Mouse (Mus musculus): ENCODE measurements around the gene Atg7.
A peak's percentile ranks its signal among the peaks of the same experiment; 100 is the strongest.

Atg7 gene

DNA sequence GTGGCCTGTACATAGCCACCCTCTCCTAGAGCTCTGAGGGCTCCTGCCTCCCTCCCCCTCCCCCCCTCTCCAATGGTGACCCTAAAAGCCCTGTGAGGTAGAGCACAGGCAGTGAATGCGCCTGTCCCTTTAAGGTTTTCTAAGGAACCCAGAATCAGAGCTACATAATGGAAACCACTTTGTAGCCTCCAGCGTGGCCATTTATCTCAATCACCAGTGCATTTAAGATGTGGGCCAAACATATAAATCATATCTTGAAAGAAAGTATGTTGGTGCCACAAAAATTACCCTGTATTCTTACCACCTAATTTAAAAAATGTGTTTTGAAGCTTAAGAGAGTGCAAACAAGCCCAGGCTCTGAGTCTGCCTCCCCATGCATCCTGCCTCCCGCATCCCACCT lies 209.8 kb downstream of the Atg7 start:
- DNase-seq (ENCODE audit: low read depth, low spot score) = no peak

DNA sequence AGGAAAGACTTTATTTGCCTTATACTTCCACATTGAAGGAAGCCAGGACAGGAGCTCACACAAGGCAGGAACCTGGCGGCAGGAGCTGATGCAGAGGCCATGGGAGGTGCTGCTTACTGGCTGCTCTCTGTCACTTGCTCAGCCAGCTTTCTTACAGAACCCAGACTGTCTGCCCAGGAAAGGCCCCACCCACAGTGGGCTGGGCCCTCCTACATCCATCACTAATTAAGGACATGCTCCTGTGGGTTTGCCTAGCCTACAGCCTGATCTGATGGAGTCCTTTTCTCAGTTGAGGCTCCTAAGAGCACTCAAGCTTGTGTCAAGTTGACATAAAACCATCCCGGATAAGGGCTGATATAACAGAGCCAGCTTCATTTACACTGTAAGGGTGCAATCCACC lies 211.5 kb downstream of the Atg7 start:
- no peak for DNase-seq (ENCODE audit: low read depth, low spot score)

DNA sequence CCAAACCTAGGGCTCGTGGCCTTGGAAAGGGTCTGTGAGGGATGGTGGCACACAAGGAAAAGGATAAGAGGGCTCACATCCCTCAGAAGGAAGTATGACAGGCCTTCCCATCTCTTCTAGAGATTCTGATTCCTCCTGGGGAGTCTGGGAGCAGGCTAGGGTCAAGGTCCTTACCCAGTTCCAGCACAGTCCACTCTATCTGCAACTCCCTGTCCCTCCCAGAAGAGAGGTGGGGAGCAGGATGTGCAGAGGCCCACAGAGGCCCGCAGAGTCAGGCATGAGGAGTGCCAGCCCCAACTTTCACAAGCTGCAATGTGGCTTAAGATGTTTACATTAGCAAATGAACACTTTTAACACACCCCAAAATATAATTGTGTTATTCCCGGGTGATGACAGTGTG lies 212.7 kb downstream of the Atg7 start:
- DNase-seq (ENCODE audit: low read depth, low spot score) = no peak

DNA sequence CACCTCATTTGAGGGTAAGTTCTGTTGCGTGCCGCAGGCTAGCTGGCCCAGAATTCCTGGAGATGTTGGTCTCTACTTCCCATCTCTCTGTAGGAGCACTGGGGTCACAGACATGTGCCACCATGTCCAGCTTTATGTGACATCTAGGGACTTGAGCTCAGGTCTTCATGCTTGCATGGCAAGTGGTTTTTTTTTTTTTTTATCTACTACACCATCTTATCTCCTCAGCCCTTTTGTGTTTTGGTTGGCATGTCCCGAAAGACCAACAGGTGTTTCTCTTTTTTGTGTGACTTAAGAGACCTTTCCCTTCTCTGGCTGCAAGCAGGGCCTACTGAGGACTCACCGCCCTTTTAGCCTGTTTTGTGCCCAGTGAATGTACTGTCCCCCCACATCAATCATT lies 213.6 kb downstream of the Atg7 start:
- no peak for DNase-seq (ENCODE audit: low read depth, low spot score)

DNA sequence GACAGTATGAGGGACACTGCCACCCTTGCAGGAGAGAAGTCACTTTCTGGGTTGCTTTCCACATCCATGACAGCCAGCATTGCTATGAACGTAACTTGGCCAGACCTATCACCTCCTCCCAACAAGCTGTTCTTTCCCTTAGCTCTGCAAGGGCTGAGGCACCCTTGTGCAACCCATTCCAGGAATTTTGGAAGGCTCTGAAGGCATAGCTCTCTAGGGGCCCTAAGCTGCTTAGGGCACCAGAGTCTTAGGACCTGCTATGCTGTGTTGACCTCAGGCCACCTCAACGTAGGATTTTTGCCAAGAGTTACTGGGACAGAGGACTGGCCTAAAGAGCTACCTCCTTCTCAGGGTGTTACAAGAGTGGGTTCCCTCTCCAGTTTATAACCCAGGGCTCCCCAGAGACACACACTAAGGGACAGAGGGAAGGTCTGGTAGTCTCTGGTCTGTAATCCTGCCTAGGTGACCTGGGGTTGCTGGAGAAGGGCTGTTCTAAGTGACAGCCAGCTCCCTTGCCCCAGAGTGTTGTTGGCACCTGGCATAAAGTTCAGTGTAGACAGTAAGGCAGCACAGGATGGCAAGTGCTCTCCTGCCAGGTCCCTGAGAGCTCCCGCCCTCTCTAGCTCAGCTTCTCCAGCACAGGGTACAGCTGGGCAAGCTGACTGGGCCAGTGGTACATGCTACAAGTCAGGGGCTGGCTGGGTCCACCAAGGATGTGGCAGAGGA lies 215.3 kb downstream of the Atg7 start:
- DNase-seq (ENCODE audit: low read depth, low spot score) = no peak

DNA sequence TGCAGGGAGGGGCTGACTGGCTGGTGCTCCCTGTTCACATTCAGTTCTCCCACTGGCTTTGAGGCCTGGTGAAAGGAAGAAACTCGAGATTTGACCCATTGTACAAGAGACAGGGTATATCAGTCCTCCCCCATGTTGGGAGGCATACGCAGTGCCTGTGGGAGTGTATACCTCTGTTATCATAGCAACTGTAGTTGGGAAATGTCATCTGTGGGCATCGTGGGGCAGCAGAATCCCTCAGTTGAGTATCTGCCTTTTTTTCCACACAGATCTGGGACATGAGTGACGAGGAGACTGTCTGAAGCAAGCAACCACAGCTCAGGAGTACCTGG lies 215.8 kb downstream of the Atg7 start:
- DNase-seq (ENCODE audit: low read depth, low spot score) = no peak

DNA sequence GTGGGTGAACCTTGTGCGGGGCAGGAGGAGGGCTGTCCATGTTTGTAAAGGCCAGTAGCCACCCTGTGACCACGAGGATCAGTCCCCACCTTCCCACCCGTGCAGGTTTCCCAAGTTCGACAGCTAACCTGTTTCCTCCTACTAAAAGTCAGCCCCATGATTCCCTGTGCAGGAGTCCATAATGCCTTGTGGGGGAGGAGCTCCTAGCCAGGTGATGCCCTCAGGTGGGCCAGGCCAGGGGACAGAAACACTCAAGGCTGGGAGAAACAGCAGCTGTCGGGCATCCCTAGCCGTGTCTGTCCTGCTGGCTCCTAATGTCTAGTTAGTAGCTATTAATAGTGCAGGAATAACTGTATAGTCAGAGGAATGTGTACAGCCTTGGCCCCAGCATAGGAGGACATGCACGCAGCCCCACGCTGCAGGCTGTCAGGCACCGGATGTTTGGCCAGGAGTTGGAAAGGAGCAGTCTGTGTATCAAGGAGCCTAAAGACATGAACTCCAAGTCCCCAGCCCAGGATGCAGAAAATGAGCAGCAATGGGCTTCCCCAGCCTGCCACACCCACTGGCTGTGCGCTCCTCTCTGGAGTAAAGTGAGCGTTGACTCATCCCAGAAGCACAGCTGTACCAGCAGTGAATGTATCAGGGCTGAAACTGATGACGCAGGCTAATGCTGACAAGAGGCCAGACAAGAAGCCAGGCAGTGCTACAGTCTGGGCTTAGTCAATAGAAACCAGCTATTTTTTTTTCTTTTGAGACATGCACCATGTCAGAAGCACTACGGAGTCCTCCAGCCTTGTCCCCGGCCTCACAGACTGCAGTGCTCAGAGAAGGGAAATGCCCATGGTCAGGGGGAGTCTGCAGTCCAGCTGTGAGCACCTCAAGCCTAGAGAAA lies 218.0 kb downstream of the Atg7 start:
- no peak for DNase-seq (ENCODE audit: low read depth, low spot score)

DNA sequence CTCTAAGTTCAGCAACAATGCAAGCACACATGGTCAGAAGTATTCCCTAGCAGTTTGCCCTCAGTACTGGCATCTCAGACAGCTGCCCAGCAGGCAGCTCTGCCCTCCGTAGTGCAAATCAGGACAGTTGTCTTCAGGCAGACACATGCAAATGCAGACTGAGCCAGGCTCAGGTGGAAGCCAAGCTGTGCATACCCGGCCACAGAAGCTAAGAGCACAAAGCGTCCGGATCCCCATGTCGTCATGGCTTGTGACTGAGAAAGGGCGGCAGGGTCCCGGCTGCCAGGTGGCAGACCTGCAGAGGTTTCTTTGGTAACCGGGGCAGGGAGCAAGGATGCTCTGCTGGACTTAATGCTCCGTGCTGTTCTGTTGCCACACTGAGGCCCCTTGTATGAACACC lies 218.7 kb downstream of the Atg7 start:
- DNase-seq (ENCODE audit: low read depth, low spot score) = no peak

DNA sequence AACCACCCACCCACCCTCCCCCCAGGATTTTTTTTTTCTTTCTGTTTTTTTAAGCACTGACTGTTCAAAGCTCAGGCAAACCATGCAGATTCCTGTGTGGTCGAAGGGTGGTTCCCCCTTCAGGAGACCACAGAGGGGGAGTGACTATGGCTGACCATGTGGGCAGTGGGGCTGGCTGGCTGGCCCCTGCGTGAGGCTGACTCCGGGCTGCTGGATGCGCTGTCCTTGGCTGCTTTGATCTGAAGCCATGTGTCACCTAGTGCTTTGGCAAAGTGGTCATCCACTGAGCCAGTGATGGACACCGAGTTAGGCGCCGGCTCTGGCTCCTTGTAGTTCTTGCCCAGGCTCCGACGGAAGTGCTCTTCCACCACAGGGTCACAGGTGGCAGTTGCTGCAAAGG lies 219.1 kb downstream of the Atg7 start:
- DNase-seq (ENCODE audit: low read depth, low spot score) = no peak

DNA sequence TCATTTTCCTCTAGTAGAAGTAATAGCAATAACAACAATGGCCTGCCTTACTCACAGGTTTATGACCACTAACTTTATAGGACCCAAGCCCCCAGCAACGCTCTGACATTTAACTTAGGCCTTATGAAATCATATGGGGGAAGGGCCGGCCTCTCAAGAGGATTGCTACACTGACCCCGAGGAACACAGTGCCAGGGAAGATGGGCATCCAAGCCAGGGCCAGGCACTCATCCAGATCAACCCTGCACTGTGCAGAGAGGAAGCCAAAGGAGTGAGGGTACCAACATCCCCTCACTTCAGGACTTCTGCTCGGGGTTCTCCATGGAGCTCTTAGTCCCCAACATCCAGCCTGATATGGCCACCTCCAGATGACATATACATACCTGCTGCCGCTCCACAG lies 220.6 kb downstream of the Atg7 start:
- no peak for DNase-seq (ENCODE audit: low read depth, low spot score)

DNA sequence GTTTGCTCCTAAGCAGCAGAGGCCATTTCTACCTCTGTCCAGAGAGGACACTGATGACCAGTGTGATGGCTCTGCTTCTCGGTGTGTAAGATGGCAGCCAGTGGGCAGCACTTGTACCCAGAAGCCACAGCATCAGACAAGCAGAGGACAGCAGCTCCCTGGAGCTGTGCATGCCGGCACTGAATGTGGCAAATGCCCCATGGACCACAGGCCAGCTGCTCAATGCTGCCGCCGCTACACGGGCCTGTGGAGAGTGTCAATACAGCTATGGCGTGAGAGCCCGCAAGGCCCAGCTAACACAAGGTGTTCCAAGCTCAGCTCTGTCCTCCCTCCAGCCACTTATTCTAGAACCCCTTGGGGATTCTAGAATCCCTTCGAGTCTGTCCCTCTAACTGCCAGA lies 221.5 kb downstream of the Atg7 start:
- no peak for DNase-seq (ENCODE audit: low read depth, low spot score)

DNA sequence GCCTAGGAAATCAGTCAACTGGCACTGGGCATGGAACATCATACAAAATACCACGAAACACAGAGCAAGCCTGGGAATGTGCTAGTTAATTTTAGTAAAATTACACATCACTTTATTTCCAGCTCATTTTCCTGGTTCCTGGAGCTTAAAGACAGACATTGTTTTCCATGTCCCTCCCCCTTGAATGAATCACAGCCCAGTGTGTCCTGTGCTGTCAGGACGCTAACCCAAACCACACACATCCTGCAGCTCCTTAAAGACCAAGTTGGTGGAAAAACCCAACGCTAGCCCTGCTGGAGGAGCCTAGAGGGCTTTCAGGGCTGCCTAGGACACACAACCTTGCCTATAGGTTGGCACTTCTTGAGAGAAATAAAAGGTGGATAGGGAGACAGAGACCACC lies 223.2 kb downstream of the Atg7 start:
- no peak for DNase-seq (ENCODE audit: low read depth, low spot score)

DNA sequence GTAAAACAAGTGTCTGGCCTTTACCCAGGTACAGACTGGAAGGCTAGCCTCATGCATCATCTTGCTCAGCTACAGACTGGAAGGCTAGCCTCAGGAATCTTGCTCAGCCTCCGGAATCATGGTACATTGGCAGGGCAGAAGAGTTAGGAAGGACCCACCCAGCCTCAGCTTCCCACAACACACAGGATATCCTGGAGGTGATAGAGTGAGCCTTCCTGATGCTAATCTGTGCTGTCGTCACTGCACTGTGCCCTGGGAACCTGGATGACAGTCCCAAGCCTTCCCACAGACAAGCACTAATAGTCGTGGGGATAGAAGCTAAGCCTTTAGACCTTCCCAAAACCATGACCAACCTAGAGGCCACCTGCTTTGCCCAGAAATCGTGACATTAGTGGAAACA lies 223.7 kb downstream of the Atg7 start:
- DNase-seq (ENCODE audit: low read depth, low spot score) = no peak

DNA sequence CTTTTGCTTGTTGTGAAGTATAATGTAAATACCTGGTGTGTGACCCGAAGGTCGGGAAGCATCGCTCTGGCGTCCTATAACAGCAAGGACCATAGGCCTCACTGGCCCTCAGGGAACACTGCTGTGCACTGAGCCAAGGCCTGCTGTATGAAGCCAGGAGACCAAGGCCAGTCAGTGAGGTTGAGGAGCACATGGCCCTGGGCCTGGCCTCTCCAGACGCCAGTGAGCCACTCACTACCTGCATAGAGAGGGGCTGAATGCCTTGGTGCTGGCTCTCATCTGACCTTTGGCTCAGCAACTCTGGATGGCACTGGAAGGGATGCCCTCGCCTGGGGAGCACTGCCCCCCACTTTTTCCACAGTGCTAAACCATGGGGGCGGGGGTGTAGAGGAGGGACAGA lies 225.8 kb downstream of the Atg7 start:
- DNase-seq (ENCODE audit: low read depth, low spot score) = no peak

DNA sequence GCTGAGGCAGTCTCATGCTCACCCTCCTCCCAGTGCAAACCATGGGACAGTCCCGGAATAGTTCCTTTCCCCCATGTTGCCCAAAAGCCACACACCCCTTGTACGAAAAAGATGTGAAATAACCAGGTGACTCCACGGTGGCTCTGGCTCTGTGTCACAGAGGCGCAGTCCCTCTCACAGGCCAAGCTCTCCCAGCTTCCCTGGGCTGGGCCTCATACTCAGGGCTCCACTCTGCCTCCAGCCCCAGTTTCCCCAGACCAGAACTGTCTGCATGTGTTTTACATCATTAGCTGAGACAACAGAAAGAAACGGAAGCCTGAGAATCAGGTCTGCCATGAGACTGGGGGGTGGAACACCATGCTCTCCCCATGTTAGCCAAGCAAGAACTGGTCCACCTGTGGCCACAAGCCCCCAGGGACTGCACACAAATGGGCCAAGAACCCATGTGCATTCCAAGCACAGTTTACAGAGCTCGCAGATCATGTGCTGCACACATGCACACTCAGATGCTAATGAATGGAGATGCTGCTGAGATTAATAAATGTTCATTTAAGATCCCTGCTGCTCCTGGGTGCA lies 226.7 kb downstream of the Atg7 start:
- no peak for DNase-seq (ENCODE audit: low read depth, low spot score)

DNA sequence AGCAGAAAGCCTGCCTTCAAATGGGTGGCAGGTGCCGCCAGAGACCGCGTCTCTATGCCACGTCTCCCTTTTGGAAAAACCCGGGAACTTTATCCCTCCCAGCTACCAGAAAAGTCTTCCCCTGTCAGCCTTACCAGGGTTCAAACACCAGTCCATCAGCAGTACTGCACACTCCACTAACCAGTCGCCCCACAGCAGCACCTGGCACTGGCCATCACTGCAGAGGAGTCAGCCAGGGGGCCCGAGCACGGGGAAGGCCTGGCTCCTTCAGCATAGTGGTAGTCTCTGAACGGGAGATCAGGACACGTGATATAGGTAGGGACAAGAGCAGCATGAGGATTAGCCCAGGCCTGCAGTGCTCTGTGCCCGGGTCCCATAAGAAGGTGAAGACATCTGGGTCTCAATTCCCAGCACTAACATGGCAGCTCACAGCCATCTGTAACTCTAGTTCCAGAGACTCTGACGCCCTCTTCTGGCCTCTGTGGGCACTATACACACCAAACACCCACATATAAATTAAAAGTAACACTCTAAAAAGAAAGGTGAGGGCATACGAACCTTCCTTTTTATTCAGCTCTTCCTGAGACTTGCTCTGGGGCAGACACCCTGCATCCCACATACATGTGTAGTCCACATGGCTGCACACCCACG lies 228.2 kb downstream of the Atg7 start:
- DNase-seq (ENCODE audit: low read depth, low spot score) = no peak

DNA sequence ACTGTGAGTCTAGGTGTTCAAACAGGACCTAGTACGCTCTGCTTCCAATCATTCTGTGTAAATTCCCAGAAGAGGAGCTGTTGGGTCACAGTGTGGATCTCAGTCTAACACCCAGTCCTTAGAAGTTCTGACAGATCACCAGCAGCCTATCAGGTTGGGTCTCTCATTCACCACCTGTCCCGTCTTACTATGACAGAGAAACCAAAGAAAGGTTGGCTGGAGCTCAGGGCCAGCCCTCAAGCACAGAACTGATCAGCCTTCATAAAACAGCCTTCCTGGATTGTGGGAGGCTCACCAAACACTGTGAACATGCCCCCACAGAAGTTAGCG lies 230.9 kb downstream of the Atg7 start:
- no peak for DNase-seq (ENCODE audit: low read depth, low spot score)

DNA sequence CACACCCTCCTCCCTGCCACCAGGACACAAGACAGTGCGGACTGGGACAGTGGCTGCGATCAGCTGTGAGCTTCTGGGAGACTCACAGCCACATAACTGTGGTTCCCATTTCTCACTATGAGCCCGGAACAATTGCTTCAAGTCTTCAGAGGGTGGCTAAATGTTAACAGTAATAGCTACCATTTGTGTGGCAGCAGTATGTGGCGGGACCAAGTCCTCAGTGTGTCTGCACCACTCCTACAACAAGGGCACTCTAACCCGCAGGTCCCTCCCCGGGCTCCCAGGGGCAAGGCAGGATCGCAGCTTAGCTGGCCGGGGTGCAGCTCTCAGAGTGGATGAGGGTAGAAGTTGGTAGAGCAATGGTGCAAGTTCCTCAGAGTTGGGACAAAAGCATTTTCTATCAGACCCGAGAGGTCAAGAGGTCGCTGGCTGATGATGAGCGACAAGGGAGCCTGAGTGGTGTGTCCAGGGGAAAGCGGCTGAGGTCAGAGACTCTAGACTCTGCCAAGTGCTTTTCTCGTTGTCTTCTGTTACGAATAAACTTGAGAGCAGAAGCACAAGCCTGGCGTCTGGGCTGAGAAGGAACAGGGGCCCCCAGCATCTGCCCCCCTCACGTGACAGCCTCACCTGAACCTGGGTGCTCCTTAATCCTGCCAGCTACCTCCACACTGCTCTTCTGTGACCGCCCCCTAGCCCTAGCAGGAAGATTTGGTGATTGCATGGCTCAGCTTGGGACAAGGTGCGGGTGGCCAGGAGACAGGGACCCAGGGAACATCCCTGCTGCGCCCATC lies 231.4 kb downstream of the Atg7 start:
- no peak for DNase-seq (ENCODE audit: low read depth, low spot score)

DNA sequence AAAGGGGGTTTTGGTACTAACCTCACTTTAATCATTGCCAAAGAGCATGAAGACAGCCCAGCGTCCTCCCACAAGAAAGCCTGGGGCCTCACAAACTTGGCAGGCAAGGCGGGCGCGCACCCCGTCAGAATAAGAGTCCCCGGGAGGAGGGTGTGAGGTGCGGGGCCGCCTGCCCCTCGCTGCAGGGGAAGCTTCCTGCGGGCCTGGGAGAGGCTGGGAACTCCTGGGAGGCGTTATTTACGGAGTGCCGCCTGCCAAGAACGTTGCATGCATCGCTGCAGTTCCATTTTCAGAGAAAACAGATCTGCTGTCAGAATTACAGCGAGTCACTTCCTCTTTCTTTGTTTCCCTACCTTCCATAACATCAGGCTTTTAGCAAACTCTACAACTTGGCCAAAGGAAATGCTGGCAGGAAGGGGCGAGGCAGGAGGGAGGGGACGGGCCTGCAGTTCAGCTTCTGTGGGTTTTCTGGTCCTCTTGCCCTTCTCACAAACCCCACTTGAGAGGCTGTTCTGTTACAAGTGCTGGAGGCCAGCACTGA lies 232.2 kb downstream of the Atg7 start:
- DNase-seq (ENCODE audit: low read depth, low spot score) = peak; percentile 57

DNA sequence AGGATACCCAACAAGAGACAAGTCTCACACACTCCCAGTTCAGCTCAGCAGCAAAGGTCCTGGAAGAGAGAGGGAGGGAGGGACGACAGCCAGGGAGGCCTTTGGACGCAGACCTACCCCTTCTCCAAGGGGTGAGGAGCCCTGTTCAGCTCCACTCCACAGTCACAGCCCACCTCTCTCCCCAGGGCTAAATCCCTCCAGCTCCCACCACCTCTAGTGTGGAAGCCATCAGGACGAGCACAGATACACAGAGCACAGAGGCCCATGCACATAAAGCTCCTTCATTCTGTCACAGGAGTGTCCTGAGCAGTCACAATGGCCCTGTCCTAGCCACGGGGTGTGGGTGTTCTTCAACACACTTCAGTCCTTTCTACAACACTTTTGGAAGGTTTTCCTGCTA lies 233.1 kb downstream of the Atg7 start:
- DNase-seq (ENCODE audit: low read depth, low spot score) = no peak

DNA sequence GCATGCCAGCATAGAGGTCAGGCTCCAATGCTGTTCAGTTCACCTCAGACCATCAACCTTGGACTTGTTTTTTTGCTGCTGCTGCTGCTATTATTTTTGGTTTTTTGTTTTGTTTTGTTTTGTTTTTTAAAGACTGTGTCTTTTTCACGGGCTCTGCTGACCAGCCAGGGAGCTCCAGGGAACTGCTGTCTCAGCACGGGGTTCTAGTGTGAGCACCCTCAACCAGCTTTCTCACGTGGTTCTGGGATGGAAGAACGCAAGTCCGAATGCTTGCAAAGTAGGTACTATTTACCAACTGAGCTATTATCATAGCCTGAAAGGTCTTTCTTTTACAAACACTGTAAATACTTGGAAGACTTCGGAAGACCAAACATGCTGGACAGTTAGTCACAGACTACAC lies 233.6 kb downstream of the Atg7 start:
- no peak for DNase-seq (ENCODE audit: low read depth, low spot score)
